Mouse (Mus musculus) retina, adult 2 months (tissue): ENCODE data around the gene Trim8.

Experiments used
- DNase-seq: peaks from one replicate; pipeline ENCODE4 v3.0.0-alpha.2; 2012; ENCODE audit warnings: low read depth, low spot score

Trim8 gene

GRCm38 (mm10) chr19:46504822-46505417 lies 3.4 kb downstream of the Trim8 start:
- no peak for DNase-seq

GRCm38 (mm10) chr19:46505646-46506371 lies 4.3 kb downstream of the Trim8 start:
- no peak for DNase-seq

DNA sequence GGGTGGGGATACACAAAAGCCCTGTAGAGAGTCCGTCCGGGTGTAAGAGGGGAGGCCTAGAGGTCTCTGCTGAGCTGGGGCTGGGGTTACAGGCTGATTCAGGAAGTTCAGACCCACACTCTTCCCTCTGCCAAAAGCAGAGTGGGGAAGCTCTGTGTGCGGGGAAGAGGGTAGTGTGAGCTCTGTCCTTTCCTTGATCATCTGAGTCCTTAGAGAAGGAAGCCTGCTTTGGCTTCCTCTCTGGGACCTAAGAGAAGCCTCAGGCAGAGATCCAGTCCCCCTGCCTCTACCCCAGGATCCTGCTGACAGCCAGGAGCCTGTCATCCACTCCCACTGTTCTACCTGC lies 4.8 kb downstream of the Trim8 start:
- no peak for DNase-seq

DNA sequence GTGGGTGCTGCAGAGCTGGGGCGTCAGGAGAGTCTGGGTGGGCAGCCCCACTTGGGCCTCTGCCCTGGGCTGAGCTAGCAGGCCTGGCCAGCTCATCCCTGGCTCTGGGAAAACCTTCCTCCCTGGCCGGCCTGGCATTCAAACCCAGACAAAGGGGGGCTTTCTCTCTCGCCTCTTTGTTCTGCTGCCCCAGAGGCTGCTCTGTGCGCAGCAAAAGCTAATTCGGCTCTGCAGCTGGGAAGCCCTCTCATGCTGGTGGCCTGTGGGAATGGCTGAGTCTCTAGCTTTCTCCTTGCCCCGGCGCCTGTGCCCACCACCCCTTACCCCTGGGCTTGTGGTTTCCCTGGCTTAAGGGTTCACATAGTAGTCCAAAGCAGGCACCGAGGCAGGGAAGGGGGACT lies 5.7 kb downstream of the Trim8 start:
- no peak for DNase-seq

GRCm38 (mm10) chr19:46507806-46508205 lies 6.3 kb downstream of the Trim8 start:
- no peak for DNase-seq

GRCm38 (mm10) chr19:46508738-46509137 lies 7.2 kb downstream of the Trim8 start:
- no peak for DNase-seq

DNA sequence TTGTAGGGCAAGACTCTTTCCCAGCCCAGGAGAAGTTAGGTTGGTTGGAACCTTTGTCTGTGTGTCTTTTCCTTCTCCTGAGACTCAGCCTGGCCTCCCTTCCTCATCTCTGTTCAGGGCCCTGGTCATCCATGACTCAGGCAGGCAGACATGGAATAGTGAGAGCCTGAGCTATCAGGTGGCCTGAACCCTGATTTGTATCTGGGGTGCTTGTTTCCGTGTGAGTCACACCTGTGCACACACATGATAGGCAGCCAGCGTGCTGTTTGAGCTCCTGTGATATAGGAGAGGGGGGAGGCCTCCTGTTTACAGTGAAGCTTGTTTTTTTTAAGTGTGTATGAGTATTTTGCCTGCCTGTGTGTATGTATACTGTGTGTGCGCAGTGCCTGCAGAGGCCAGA lies 7.7 kb downstream of the Trim8 start:
- no peak for DNase-seq

DNA sequence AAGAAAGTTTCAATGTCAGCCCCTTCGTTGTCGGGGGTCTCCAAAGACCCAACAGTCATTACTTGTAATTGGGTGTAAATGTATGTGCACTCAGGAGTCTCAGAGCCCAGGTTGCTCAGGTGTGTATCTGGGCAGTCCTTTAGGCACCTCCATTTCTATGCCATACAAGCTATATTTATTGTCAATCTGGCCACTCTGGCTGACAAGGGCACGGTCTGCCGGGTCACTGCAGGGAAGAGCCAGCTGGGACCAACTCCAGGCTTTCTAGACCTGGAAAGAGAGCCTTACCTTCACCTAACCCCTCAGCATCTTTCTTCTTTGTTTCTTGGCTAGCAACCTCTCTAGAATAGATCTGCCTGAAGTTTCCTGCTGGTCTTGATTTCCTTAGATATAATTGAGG lies 8.2 kb downstream of the Trim8 start:
- DNase-seq: no peak

- DNase-seq: no peak
Observed at GRCm38 (mm10) chr19:46510401-46510800, 8.9 kb downstream of the Trim8 start.

- DNase-seq: no peak
Observed at GRCm38 (mm10) chr19:46510824-46511223, 9.3 kb downstream of the Trim8 start.

DNA sequence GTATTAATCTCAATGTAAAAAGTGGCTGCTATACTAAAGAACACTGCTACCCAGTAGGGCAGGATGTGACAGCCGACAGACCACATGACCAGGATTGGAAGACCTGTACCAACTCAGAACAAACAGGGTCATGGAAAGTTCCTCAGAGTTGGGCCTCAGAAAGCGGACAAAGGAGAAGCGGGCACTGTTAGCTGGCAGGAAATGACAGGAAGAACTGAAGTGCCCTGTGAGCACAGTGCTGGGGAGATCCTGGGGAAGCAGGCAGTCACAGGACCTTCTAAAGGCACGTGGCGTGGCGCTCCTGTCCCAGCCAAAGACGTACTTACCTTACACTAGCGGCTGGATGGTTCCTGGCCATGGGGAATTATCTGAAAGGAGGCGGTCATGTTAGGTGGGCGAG lies 9.8 kb downstream of the Trim8 start:
- no peak for DNase-seq

DNA sequence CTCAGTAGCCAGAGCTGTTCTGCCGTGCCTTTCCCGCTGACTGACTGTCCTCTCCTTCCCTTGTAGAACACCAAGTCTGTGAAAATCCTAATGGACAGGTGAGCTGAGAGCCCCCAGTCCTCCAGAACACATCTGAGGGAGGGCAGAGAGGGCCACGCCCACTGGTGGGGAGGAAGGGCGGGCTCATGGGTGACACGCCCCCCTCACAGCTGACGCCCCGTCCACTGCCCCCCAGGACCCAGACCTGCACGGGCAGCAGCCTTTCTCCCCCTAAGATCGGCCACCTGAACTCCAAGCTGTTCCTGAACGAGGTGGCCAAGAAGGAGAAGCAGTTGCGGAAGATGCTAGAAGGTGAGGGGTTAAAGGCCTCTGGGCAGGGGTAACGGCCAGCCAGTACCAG lies 12.9 kb downstream of the Trim8 start:
- DNase-seq: no peak

DNA sequence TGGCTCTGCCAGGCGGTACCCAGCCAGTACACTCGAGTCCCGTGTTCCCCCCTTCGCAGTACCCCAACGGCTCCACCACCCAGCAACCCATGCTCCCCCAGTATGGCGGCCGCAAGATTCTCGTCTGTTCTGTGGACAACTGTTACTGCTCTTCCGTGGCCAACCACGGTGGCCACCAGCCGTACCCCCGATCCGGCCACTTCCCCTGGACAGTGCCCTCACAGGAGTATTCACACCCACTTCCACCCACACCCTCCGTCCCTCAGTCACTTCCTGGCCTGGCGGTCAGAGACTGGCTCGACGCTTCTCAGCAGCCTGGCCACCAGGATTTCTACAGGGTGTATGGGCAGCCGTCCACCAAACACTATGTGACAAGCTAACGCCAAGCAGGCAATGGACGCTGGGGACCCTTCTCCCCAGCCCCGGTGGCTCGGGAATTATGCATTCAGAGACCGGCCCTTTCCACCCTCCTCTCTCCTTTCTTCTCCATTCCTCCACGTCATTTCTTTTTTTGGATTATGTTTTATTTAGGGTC lies 13.9 kb downstream of the Trim8 start:
- no peak for DNase-seq

DNA sequence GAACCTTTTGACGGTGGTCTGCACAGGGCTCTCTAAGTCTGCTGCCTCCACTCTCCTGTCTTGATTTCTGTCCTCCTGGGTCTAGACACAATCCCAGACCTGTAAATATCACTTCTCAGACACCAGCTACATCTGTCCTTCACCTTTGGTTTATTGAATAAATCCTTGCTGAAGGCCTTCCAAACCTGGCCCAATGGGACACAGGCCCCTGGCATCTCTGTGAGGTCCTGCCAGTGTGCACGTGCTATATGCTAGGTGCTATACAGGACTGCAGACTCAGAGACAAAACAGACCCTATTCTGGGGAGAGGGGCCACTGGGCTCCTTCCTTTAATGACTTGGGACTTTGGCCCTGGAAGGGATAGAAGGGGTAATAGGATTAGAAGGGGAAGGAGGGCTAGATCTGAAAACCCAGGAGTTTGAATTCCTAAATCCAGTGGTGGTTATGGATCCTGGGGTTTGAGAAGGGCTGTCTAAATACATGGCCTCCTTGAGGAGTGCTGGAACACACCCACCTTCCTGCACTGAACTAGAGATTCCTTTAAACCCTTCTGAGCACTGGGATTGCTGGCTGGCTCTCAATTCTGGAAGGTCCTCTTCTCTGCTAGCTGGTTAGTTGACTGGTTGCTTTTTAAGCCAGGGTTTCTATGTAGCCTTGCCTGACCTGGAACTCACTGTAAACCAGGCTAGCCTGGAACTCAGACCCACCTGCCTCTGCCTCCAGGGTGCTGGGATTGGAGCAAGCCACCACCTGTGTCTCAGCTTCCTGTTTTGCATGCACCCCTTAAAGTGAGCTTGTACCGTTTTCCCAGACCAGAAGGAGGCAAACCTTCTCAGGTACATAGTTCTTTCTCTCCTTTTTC lies 15.4 kb downstream of the Trim8 start:
- no peak for DNase-seq

DNA sequence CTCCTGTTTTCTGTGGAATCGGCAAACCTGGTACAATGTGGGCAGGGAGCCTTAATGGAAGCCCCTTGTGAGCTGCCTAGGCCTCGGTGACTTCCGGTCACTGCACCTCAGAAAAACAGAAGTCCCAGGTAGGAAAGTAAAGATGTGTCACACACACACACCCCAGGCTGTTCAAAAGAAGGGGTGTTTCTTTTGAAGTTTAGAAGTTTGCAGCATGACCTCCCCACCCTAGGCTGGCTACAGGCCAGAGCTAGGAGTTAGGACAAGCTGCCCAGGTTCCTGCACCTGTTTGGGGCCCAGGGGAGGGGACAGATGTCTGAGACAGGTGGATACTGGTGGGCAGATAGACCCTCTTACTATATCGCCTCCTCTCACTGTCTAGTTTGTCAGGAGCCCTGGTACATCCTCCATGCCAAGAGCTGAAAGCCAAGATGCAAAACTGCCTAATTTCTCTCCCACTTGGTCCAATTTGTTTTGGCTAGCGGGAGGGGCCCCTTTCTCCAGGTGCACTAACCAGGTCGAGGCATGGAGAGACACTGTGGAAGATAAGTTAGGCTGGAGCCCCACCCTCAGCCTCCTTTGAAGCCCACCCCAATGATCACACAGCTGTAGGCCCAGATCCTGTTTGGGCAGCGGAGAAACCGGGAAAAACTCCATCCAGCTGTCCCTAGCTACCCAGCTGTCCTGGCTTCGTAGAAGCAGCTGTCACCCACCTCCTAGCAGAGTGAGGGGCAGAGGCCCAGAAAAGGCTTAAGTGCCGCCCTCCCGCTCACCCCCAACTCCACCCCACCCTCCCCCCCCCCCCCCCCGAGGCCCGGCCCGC lies 16.2 kb downstream of the Trim8 start:
- no peak for DNase-seq

DNA sequence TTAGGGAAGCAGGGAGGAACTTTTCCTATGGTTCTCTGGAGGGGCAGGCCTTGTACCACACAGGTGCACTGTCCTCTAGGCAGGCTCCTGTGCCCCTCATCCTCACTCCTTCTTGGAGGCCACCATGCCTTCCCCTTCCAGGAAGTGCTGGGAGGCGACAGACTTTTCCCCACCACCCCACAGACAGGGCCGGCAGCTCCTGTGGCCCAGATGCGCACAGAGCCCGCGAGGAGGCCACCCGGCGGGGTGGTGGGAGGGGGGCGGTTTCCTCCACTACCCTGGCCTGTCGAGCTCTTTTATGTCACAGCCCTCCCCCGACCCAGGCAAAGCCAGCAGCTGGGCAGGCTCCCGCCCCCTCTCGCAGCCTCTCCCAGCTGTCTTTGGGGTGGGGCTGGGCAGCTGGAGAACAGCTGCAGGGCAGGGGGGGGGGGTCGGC lies 16.9 kb downstream of the Trim8 start:
- no peak for DNase-seq

DNA sequence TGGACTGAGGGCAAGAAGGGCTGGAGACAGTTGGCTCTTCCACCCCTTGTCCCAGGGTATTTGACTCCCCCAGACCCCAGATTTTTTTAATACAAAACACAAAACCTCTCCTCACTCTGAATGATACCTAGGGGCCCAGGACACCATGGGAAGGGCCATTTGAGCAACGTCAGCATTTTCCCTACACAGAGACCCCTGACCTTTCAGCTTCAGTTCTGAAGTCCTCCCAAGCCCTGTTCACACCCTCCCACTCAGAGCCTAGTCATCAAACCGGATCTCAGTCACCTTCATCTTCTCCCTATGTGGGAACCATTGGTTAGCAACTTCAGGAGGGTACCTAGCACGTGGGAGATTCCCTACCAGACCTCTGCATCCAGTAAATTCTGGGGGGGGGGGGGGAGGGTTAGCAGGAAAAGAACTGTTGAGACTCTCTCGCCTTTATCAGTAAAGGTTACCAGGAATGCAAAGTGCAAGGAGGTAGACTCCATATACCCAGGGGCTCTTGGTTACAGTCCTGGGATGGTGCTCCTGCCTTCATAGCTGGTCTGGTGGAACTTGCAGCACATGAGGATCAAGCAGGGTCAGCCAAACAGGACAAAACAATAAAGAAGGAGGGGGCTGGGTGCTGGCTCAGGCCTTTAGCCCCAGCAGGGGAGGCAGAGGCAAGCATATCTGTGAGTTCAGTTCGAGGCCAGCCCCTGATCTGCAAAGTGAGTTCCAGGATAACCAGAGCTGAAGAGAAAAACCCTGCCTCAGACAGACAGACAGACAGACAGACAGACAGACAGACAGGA lies 17.5 kb downstream of the Trim8 start:
- DNase-seq: no peak

DNA sequence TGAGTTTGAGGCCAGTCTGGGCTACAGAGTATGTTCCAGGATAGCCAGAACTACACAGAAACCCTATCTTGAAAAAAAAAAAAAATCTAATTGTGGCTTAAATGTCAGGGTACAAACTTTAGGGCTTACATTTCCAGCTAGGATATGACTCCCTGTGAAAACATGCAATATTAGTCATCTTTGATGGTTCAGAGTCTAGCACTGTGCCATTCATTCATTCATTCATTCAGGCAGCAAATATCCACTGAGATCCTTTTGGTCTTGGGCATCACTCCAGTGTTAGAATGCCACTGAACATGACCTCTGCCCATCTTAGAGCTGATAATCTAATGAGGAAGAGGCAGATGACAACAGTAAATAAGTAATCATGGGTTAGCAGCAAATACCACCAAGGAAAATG lies 20.2 kb downstream of the Trim8 start:
- DNase-seq: no peak

DNA sequence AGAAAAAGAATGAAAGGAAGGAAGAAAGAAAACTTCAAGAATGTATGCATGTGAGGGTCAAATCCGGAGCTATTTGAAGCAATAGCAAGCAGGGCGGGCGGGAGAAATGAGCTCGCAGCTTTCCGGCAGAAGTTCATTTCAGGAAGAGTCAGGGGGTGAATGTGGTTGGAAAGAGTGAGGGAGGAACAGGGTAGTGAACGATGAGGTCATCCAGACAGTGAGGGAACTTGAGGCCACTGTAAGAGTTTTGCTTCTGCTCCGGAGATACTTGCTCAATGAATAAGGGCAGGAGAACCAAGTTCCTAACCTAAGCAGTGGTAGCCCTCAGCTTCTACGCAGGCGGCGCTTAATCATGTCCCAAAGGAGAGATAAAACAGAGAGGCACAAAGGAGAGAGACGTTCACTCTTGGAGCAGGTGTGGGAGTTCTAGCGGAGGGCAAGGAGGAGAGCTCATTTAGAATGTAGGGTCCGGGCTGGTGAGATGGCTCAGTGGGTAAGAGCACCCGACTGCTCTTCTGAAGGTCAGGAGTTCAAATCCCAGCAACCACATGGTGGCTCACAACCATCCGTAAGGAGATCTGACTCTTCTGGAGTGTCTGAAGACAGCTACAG lies 21.0 kb downstream of the Trim8 start:
- DNase-seq: no peak

GRCm38 (mm10) chr19:46523131-46523479 lies 21.6 kb downstream of the Trim8 start:
- no peak for DNase-seq
